Mouse (Mus musculus): ENCODE measurements around the gene Gspt1.

DNA sequence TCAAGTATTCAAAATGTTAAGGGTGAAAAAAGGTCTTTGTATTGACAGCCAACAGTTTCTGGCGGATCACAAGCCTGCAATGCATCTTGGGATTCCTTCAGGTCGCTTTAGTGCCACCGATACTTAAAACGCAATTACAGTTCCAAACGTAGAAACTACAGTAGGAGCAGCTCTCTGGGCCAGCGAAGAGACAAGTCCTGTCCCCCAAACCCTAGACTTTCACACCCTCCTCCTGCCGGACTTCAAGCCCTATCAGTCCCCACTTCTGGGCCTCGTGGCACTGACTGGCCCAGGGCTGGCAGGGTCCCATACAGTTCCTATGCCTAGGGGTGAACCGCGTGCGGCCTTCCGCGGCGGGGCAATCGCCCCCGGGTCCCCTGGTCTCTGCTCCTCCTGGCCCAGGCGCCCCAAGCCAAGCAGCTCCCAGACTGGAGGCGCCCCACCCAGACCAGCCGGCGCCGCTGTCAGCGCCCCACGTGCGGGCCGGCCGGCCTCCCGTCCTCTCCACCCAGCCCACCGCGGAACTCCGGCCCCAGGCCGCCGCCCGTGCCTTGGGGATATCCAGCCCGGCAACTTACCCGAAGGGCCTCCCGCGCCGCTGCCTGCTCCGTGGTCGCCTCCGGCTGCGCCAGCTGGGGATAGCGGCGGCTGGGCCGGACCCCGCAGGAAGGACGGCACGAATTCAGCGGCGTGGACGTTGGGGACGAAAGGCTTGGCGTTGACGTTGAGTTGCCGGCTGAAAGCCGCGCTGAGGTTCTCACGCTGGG is 877 bp downstream of the Gspt1 start:
- TF ChIP-seq EP300 (IDR thresholded peaks at IDR 0.05; ENCODE audit: insufficient read depth, low read depth, low read length) (no peak), CTCF (IDR thresholded peaks at IDR 0.05) (no peak), POLR2A (IDR thresholded peaks at IDR 0.05; ENCODE audit: insufficient read depth, low read depth, low read length) (no peak)

Measured in heart, adult 2 months (tissue).